Mouse (Mus musculus): ENCODE results near the gene Itpa. TPM values are rescaled to one million over a fixed set of nuclear protein-coding genes. Genes with fewer than 3 reads are reported as not detected.

The Itpa gene
- 20.8 and 23.9 TPM in 2 replicates for polyA plus RNA-seq (2012; rRNA removed; ENCODE audit: low replicate concordance)

DNA sequence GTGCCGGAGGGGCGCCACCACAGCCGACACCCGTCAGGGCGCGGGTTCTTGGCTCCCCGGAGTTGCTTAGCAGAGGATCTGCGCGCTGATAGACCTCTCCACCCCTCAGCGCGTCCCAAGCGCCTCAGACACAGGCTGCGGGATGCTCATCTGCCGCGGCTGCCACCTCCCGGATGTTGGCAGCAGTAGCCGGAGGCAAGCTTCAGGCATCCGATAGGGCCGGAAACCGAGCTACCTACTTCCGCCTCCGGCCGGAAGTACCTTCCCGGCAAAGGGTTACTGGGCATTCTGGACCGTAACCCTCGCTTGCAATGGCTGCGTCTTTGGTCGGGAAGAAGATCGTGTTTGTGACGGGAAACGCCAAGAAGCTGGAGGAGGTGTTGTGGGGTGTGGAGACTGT lies at the start of gene Itpa:
Gene Itpa, plus strand, starts transcription at position 52 of the 400 bp plus-strand sequence.

DNA sequence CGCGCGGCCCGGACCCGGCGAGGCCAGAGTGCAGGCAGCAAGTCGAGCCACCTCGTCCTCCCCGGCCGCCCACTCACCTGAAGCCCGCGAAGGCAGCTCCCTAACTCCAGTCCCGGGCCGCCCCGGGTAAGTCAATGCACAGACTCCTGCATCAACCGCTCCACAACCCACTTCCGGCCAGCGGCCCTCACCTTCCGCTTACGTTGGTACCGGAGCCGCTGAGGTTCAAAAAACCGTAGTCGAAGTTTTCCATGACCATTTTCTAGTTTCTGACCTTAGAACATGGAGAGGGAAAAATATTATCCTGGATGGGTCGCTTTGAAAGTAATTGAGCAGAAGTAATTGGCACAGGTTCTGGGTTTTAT lies 37.6 kb upstream of the Itpa start, which contains the start of the genes Fastkd5 and Ubox5:
Gene Fastkd5, minus strand, starts transcription at position 189 of the 365 bp plus-strand sequence.
Gene Ubox5, minus strand, starts transcription at position 200 of the 365 bp plus-strand sequence.

DNA sequence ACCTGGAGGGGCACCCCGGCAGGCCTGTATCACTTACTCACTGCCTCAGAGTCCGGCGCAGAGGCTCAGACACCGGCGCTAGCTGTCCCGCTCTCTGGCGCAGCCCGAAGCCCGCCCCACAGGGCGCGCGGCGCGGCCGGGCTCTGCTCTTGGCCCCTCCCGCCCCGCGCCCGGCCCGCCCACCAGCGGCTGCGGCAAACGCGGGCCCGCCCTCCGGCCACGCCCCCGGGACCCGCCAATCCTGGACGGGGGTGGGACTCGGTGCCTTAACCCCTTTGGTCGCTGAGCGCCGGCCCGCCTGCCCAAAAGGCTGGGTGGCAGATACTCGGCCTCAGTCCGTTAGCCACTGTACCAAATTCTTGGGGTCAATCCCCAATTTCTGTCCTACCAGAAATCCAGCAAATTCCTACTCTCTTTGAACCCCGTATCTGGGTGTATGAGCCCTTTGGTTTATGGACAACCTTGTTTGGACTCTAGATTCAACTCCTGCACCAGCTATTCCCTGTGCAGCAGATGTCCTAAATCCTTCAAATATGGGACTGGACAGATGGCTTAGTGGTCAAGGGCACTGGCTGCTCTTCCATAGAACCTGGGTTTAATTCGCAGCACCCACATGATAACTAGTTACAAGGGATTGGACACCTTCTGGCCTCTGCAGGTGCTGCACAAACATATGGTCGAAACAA lies 24.6 kb upstream of the Itpa start, which contains the start of gene Lzts3:
Gene Lzts3, minus strand, starts transcription at position 120 of the 686 bp plus-strand sequence.

DNA sequence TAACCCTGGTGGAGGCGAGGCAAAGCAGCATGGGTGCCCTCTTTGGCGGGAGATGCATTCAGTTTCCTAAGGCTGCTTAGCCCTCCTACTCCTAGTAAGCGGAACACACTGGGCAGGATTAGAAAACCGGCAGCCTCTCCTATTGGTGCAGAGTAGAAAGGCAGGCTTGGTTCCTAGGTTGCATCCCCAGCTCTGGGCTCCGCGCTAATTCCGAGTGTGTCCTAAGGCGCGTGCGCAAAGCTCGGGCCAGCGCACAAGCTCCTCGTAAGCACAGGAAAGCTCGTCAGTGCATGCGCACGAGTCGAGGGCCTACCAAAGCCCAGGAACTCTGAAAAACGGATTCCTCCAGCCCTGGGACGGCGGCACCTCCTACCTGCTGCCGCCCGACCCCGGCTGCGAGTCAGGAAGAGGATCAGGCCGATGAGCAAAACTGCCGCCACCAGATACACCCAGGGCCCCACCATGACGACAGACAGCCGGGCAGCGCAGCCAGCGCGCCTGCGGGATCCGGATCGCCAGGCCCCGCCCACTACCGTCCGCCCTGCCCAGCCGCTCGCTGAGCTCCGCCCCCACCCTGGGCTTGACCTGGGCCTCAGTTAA lies 3.2 kb upstream of the Itpa start, which contains the start of gene Ddrgk1:
Gene Ddrgk1, minus strand, starts transcription at position 558 of the 600 bp plus-strand sequence.

DNA sequence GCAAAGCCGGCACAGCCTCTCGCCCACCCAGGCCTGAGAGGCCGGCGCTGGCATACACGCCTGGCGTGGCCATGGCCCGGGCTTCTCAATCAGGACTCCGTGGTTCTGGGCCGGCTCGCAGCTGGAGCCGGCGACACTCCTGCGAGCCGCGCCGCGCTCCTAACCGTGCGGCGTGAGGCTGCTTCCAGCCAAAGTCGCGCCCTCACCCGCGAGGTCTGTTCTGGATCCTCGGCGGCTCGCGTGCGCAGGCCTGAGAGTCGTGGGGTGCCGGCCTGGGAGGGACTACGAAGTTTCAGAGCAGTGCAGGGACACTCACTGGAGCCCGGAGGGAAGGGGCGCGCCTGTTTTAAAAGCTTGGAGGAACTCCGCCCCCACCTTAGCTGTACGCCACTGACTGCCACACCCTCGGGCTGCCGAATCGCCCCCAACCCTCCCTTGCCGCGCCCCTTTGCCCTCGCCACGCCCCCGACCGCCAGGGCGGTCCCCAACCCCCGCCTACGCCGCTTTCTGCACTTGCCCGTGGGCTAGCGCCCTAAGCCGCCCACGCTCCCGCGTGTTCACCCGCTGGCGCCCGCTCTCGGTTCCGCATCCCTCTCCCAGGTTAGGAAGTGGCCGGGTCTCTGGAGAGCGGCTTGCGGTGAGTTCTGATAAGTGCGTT lies 29.9 kb downstream of the Itpa start, which contains the start of gene Slc4a11:
Gene Slc4a11, minus strand, starts transcription at position 367 of the 658 bp plus-strand sequence.

Other genes with a start within 250 kb of the Itpa start
- gene Vps16, start 243.3 kb upstream of the Itpa start, polyA plus RNA-seq (2012; rRNA removed; ENCODE audit: low replicate concordance), result 29.5 and 34.3 TPM in 2 replicates
- gene Pced1a, start 242.9 kb upstream of the Itpa start, polyA plus RNA-seq (2012; rRNA removed; ENCODE audit: low replicate concordance), result 10.8 and 17.5 TPM in 2 replicates
- gene Ptpra, start 217.3 kb upstream of the Itpa start, polyA plus RNA-seq (2012; rRNA removed; ENCODE audit: low replicate concordance), result 12.7 and 22.3 TPM in 2 replicates
- gene Mrps26, start 103.9 kb upstream of the Itpa start, polyA plus RNA-seq (2012; rRNA removed; ENCODE audit: low replicate concordance), result 85.0 and 146 TPM in 2 replicates
- not detected in 2 replicates for gene Oxt, start 91.4 kb upstream of the Itpa start, polyA plus RNA-seq (2012; rRNA removed; ENCODE audit: low replicate concordance)
- 0.26 TPM in 1 of 2 replicates, not detected in the other for gene Avp, start 85.1 kb upstream of the Itpa start, polyA plus RNA-seq (2012; rRNA removed; ENCODE audit: low replicate concordance)
- gene Fastkd5, start 37.6 kb upstream of the Itpa start, polyA plus RNA-seq (2012; rRNA removed; ENCODE audit: low replicate concordance), result 0.23 and 0.46 TPM in 2 replicates
- gene Ubox5, start 37.6 kb upstream of the Itpa start, polyA plus RNA-seq (2012; rRNA removed; ENCODE audit: low replicate concordance), result 3.7 and 4.6 TPM in 2 replicates
- 48.2 and 56.0 TPM in 2 replicates for gene Lzts3, start 24.8 kb upstream of the Itpa start, polyA plus RNA-seq (2012; rRNA removed; ENCODE audit: low replicate concordance)
- 82.1 and 106 TPM in 2 replicates for gene Ddrgk1, start 3.0 kb upstream of the Itpa start, polyA plus RNA-seq (2012; rRNA removed; ENCODE audit: low replicate concordance)
- 0.91 and 1.4 TPM in 2 replicates for gene Slc4a11, start 29.9 kb downstream of the Itpa start, polyA plus RNA-seq (2012; rRNA removed; ENCODE audit: low replicate concordance)
- gene 4930402H24Rik, start 238.8 kb downstream of the Itpa start, polyA plus RNA-seq (2012; rRNA removed; ENCODE audit: low replicate concordance), result 6.6 and 25.8 TPM in 2 replicates
- gene Atrn, start 238.9 kb downstream of the Itpa start, polyA plus RNA-seq (2012; rRNA removed; ENCODE audit: low replicate concordance), result 3.6 and 8.1 TPM in 2 replicates